Mouse (Mus musculus): Measurements from ENCODE around the gene Pcdh7. TPM values are rescaled to one million over a fixed set of nuclear protein-coding genes. Genes with fewer than 3 reads are reported as not detected.

Gene Pcdh7
- polyA plus RNA-seq, 1 experiment from 2014 or later: 23.7 TPM

DNA sequence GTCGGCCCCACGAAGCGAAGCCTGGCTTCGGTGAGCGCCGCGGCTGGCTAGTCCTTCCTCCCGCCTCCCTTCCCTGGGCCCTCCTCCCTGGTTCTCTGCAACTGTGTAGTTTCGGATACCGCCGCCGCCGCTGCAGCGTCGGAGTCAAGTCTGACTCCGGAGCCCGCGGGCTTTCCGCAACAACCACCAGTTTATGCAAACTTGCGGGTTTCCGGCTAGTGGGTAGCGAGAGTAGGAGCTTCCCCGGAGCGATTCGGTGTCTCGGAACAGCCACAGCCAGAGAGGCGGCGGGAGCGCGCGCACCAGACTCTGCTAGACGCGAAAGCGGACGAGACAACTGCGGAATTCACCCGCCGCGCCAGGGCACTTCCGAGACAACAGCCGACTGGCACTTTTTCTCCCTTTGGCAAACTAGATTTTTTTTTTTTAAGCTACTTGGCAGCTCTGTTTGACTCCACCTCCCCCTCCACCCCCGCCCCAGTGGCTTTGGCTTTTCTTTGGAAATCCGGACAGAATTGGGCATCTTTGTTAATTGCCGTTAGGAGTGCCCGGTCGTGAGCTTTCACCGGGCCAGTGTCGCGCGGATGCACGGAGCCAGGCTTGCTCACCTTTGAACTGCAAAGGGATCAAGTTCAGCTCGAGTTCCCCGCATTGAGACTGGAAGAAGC, 395 bp upstream of the Pcdh7 start:
- H3K4me2 ChIP-seq (ENCODE audit: low read length): peak overlapping the region; percentile 84
- peak overlapping the region; percentile 79 for H3K9ac ChIP-seq (replicated peaks; ENCODE audit: low read length)
- DNase-seq: peak; percentile 87
- H3K4me1 ChIP-seq (ENCODE audit: control insufficient read depth, insufficient read depth, low read length): peaks cover 7% of the 10 kb centered on the region; the same call in 1 of the 2 replicates
- ATAC-seq (ENCODE audit: low FRiP score, low TSS enrichment): peak; percentile 8; the same call in 1 of the 2 replicates
- H3K4me3 ChIP-seq (replicated peaks; ENCODE audit: low read depth, low read length): peak overlapping the region; percentile 57
- H3K9me3 ChIP-seq (ENCODE audit: control insufficient read depth, low read length): no peaks in the 10 kb centered on the region
- under 1% methylated on average over 53 of the region's 53 CpGs for WGBS
- H3K27me3 ChIP-seq (ENCODE audit: control insufficient read depth, insufficient read depth, low read length): no peaks in the 10 kb centered on the region
- no peaks in the 10 kb centered on the region for H3K36me3 ChIP-seq (ENCODE audit: control insufficient read depth, insufficient read depth, low read length)
- H3K27ac ChIP-seq (replicated peaks; ENCODE audit: low read depth, low read length): peak overlapping the region; percentile 88

DNA sequence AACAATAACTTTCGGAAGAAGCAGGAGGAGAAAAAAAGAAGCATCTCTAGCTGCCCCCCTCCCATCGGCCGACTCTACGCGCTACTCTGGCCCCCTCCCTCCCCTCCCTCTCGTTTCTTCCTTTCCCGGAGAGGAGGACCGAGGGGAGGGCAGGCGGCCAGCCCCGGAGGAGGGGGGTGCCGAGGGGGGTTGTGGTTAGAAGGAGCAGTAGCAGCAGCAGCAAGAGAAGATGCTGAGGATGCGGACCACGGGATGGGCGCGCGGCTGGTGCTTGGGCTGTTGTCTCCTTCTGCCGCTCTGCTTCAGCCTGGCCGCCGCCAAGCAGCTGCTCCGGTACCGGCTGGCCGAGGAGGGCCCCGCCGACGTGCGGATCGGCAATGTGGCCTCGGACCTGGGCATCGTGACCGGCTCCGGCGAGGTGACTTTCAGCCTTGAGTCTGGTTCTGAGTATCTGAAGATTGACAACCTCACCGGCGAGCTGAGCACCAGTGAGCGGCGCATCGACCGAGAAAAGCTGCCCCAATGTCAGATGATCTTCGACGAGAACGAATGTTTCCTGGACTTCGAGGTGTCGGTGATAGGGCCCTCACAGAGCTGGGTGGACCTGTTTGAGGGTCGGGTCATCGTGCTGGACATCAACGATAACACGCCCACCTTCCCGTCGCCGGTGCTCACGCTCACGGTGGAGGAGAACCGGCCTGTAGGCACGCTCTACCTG, 1.3 kb downstream of the Pcdh7 start:
- peak overlapping the region; percentile 57 for H3K4me3 ChIP-seq (replicated peaks; ENCODE audit: low read depth, low read length)
- H3K27ac ChIP-seq (replicated peaks; ENCODE audit: low read depth, low read length): peak overlapping the region; percentile 88
- no peaks in the 10 kb centered on the region for H3K36me3 ChIP-seq (ENCODE audit: control insufficient read depth, insufficient read depth, low read length)
- H3K27me3 ChIP-seq (ENCODE audit: control insufficient read depth, insufficient read depth, low read length): no peaks in the 10 kb centered on the region
- H3K4me2 ChIP-seq (ENCODE audit: low read length): peak overlapping the region; percentile 84
- H3K9ac ChIP-seq (replicated peaks; ENCODE audit: low read length): peak overlapping the region; percentile 79
- H3K4me1 ChIP-seq (ENCODE audit: control insufficient read depth, insufficient read depth, low read length): peaks cover 12% of the 10 kb centered on the region; the same call in 1 of the 2 replicates
- ATAC-seq (ENCODE audit: low FRiP score, low TSS enrichment): peak; percentile 8; the same call in 1 of the 2 replicates
- DNase-seq: peak; percentile 71
- H3K9me3 ChIP-seq (ENCODE audit: control insufficient read depth, low read length): no peaks in the 10 kb centered on the region
- 0% methylated on average over 49 of the region's 54 CpGs for WGBS

DNA sequence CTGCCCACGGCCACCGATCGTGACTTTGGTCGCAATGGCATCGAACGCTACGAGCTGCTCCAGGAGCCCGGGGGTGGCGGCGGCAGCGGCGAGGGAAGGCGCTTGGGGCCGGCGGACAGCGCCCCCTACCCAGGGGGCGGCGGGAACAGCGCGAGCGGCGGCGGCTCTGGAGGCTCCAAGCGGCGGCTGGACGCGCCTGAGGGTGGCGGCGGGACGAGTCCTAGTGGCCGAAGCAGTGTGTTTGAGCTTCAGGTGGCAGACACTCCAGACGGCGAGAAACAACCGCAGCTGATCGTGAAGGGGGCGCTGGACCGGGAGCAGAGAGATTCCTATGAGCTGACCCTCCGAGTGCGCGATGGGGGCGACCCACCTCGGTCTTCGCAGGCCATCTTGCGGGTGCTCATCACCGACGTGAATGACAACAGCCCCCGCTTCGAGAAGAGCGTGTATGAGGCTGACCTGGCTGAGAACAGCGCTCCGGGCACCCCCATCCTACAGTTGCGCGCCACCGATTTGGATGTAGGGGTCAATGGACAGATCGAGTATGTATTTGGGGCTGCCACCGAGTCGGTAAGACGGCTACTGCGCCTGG, 1.9 kb downstream of the Pcdh7 start:
- Histone ChIP-seq H3K27me3 (ENCODE audit: control insufficient read depth, insufficient read depth, low read length) (no peaks in the 10 kb centered on the region), H3K4me3 (replicated peaks; ENCODE audit: low read depth, low read length) (peak overlapping the region; percentile 57), H3K4me1 (ENCODE audit: control insufficient read depth, insufficient read depth, low read length) (peaks cover 12% of the 10 kb centered on the region; the same call in 1 of the 2 replicates), H3K36me3 (ENCODE audit: control insufficient read depth, insufficient read depth, low read length) (no peaks in the 10 kb centered on the region), H3K9me3 (ENCODE audit: control insufficient read depth, low read length) (no peaks in the 10 kb centered on the region), H3K27ac (replicated peaks; ENCODE audit: low read depth, low read length) (peak overlapping the region; percentile 88), H3K9ac (replicated peaks; ENCODE audit: low read length) (peak overlapping the region; percentile 79), H3K4me2 (ENCODE audit: low read length) (peak overlapping the region; percentile 84)
- DNase-seq (peak; percentile 84), ATAC-seq (ENCODE audit: low FRiP score, low TSS enrichment) (no peak)
- under 1% methylated on average over 59 of the region's 59 CpGs for WGBS

DNA sequence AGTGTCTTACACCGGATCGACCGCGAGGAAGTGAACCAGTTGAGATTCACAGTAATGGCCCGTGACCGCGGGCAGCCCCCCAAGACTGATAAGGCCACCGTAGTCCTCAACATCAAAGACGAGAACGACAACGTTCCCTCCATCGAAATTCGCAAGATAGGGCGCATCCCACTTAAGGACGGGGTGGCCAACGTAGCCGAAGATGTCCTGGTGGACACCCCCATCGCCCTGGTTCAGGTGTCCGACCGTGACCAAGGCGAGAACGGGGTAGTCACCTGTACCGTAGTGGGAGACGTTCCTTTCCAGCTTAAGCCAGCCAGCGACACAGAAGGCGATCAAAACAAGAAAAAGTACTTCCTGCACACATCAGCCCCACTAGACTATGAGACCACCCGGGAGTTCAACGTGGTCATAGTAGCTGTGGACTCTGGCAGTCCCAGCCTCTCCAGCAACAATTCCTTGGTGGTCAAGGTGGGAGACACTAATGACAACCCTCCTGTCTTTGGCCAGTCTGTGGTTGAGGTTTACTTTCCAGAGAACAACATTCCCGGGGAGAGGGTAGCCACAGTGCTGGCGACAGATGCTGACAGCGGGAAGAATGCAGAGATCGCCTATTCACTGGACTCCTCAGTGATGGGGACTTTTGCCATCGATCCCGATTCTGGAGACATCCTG, 2.6 kb downstream of the Pcdh7 start:
- peak overlapping the region; percentile 57 for H3K4me3 ChIP-seq (replicated peaks; ENCODE audit: low read depth, low read length)
- H3K36me3 ChIP-seq (ENCODE audit: control insufficient read depth, insufficient read depth, low read length): no peaks in the 10 kb centered on the region
- ATAC-seq (ENCODE audit: low FRiP score, low TSS enrichment): no peak
- peak overlapping the region; percentile 79 for H3K9ac ChIP-seq (replicated peaks; ENCODE audit: low read length)
- H3K27ac ChIP-seq (replicated peaks; ENCODE audit: low read depth, low read length): peak overlapping the region; percentile 20; the same call in 1 of the 2 replicates
- WGBS: 3% methylated on average over 34 of the region's 34 CpGs
- H3K27me3 ChIP-seq (ENCODE audit: control insufficient read depth, insufficient read depth, low read length): no peaks in the 10 kb centered on the region
- peak overlapping the region; percentile 84 for H3K4me2 ChIP-seq (ENCODE audit: low read length)
- DNase-seq: peak; percentile 56
- H3K9me3 ChIP-seq (ENCODE audit: control insufficient read depth, low read length): no peaks in the 10 kb centered on the region
- H3K4me1 ChIP-seq (ENCODE audit: control insufficient read depth, insufficient read depth, low read length): peaks cover 15% of the 10 kb centered on the region; the same call in 1 of the 2 replicates

DNA sequence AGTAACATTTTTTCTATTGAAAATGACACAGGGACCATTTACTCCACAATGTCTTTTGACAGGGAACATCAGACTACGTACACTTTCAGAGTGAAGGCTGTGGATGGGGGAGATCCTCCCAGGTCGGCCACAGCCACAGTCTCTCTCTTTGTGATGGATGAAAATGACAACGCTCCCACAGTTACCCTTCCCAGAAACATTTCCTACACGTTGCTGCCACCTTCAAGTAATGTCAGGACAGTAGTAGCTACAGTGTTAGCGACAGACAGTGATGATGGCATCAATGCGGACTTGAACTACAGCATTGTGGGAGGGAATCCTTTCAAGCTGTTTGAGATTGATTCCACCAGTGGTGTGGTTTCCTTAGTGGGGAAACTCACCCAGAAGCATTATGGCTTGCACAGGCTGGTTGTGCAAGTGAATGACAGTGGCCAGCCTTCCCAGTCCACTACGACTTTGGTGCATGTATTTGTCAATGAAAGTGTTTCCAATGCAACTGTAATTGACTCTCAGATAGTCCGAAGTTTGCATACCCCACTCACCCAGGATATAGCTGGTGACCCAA, 3.5 kb downstream of the Pcdh7 start:
- DNase-seq (peak; percentile 26), ATAC-seq (ENCODE audit: low FRiP score, low TSS enrichment) (no peak)
- Histone ChIP-seq H3K36me3 (ENCODE audit: control insufficient read depth, insufficient read depth, low read length) (no peaks in the 10 kb centered on the region), H3K4me2 (ENCODE audit: low read length) (peak overlapping the region; percentile 84), H3K9me3 (ENCODE audit: control insufficient read depth, low read length) (no peaks in the 10 kb centered on the region), H3K9ac (replicated peaks; ENCODE audit: low read length) (peak overlapping the region; percentile 79), H3K27ac (replicated peaks; ENCODE audit: low read depth, low read length) (0 out of 2 replicates have a peak overlapping the region, but pooled peaks have one; percentile 20), H3K27me3 (ENCODE audit: control insufficient read depth, insufficient read depth, low read length) (no peaks in the 10 kb centered on the region), H3K4me3 (replicated peaks; ENCODE audit: low read depth, low read length) (peak overlapping the region; percentile 57), H3K4me1 (ENCODE audit: control insufficient read depth, insufficient read depth, low read length) (peaks cover 15% of the 10 kb centered on the region; the same call in 1 of the 2 replicates)
- WGBS: 34% methylated on average over 8 of the region's 8 CpGs

DNA sequence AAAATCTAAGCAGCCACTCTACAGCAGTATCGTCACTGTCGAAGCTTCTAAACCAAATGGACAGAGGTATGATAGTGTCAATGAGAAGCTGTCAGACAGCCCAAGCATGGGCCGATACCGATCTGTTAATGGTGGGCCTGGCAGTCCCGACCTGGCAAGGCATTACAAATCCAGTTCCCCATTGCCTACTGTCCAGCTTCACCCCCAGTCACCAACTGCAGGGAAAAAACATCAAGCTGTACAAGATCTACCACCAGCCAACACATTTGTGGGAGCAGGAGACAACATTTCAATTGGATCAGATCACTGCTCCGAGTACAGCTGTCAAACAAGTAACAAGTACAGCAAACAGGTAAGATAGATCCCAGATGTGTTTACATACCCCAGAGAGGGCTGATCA, 4.2 kb downstream of the Pcdh7 start:
- ATAC-seq (ENCODE audit: low FRiP score, low TSS enrichment): no peak
- WGBS: 33% methylated on average over 6 of the region's 6 CpGs
- Histone ChIP-seq H3K27ac (replicated peaks; ENCODE audit: low read depth, low read length) (no peak overlapping the region), H3K4me3 (replicated peaks; ENCODE audit: low read depth, low read length) (peak overlapping the region; percentile 57), H3K4me2 (ENCODE audit: low read length) (peak overlapping the region; percentile 84), H3K9ac (replicated peaks; ENCODE audit: low read length) (no peak overlapping the region), H3K27me3 (ENCODE audit: control insufficient read depth, insufficient read depth, low read length) (no peaks in the 10 kb centered on the region), H3K9me3 (ENCODE audit: control insufficient read depth, low read length) (no peaks in the 10 kb centered on the region), H3K36me3 (ENCODE audit: control insufficient read depth, insufficient read depth, low read length) (no peaks in the 10 kb centered on the region), H3K4me1 (ENCODE audit: control insufficient read depth, insufficient read depth, low read length) (peaks cover 15% of the 10 kb centered on the region; the same call in 1 of the 2 replicates)
- peak; percentile 25 for DNase-seq

DNA sequence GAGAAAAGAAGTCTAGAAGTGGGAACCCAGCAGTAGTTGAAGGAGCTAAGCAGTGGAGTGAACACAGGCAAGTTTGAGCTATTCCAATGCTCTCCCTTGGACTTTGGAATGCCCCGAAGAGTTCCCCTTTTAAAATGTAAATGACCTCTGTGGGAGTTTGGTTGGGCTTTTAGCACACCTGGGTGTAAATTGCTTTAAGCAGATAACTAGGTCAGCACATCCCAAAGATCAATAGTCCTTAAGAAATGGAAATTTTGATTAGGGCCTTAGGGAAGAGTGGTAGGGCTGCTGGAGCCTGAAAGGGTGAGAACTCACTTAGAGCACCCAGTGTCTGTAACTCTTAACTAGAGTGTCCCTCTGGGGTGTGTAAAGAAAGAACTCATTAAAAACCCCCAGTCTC, 15.7 kb downstream of the Pcdh7 start:
- no peak for ATAC-seq (ENCODE audit: low FRiP score, low TSS enrichment)

DNA sequence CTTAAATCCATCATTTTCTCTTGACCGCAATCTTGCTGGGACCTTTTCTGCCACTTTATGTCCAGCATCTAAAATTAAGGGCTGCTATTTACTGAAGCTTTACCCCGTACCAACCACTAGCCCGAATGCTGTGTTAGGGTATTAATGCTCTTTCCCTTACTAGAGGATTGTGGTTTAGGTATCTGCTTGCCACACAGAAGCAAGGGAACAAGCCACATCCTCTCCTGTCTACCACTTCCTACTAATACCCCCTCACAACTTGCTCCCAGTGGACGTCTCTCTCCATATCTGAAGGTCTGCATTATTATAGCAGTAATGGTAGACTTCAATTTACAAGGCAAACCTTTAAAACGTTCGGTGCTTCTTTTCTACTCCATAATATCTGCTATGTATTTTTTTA, 18.0 kb downstream of the Pcdh7 start:
- ATAC-seq (ENCODE audit: low FRiP score, low TSS enrichment) (no peak), DNase-seq (no peak)
- H3K27ac ChIP-seq (replicated peaks; ENCODE audit: low read depth, low read length): no peak overlapping the region
- WGBS: 88% methylated on average over 6 of the region's 6 CpGs
- H3K36me3 ChIP-seq (ENCODE audit: control insufficient read depth, insufficient read depth, low read length): no peaks in the 10 kb centered on the region
- H3K9ac ChIP-seq (replicated peaks; ENCODE audit: low read length): no peak overlapping the region
- H3K27me3 ChIP-seq (ENCODE audit: control insufficient read depth, insufficient read depth, low read length): no peaks in the 10 kb centered on the region
- H3K9me3 ChIP-seq (ENCODE audit: control insufficient read depth, low read length): no peaks in the 10 kb centered on the region
- H3K4me1 ChIP-seq (ENCODE audit: control insufficient read depth, insufficient read depth, low read length): no peaks in the 10 kb centered on the region
- no peak overlapping the region for H3K4me2 ChIP-seq (ENCODE audit: low read length)
- H3K4me3 ChIP-seq (replicated peaks; ENCODE audit: low read depth, low read length): no peak overlapping the region

More for the DNA sequence above, 15.7 kb downstream of the Pcdh7 start:
- H3K4me3 ChIP-seq (replicated peaks; ENCODE audit: low read depth, low read length): no peak overlapping the region
- no peak overlapping the region for H3K27ac ChIP-seq (replicated peaks; ENCODE audit: low read depth, low read length)
- H3K9me3 ChIP-seq (ENCODE audit: control insufficient read depth, low read length): no peaks in the 10 kb centered on the region
- no peaks in the 10 kb centered on the region for H3K36me3 ChIP-seq (ENCODE audit: control insufficient read depth, insufficient read depth, low read length)
- no peak for DNase-seq
- no peaks in the 10 kb centered on the region for H3K4me1 ChIP-seq (ENCODE audit: control insufficient read depth, insufficient read depth, low read length)
- H3K27me3 ChIP-seq (ENCODE audit: control insufficient read depth, insufficient read depth, low read length): no peaks in the 10 kb centered on the region
- 21% methylated on average over 1 of the region's 1 CpGs for WGBS
- no peak overlapping the region for H3K4me2 ChIP-seq (ENCODE audit: low read length)
- H3K9ac ChIP-seq (replicated peaks; ENCODE audit: low read length): no peak overlapping the region
